Mouse (Mus musculus) heart, embryonic 15.5 days (tissue): ENCODE measurements around the gene Xk. TPM values are rescaled to one million over a fixed set of nuclear protein-coding genes. Genes with fewer than 3 reads are reported as not detected.

ENCODE experiments used
- ATAC-seq: fragments of 200-750 bp; cut with Nextera tagmentation; replicated peaks from 2 replicates; pipeline ENCODE4 v1.8.0; 2017; ENCODE audit warnings: low read depth, moderate TSS enrichment; ENCODE audit not compliant: insufficient number of reproducible peaks, insufficient read depth, low FRiP score
- H3K27ac ChIP-seq: fragments of 300-500 bp; sonication (generic); 2 replicates; pipeline ENCODE4 v1.5.1; 2015; ENCODE audit warnings: mild to moderate bottlenecking, inconsistent platforms
- H3K27me3 ChIP-seq: fragments of 300-500 bp; sonication (generic); 2 replicates; pipeline ENCODE4 v1.6.1; 2015; ENCODE audit warnings: inconsistent platforms
- H3K36me3 ChIP-seq: fragments of 300-500 bp; sonication (generic); 2 replicates; pipeline ENCODE4 v1.6.1; 2015; ENCODE audit warnings: mild to moderate bottlenecking, inconsistent platforms
- H3K4me1 ChIP-seq: fragments of 300-500 bp; sonication (generic); replicated peaks from 2 replicates; pipeline ENCODE4 v1.6.1; 2015; ENCODE audit warnings: inconsistent platforms
- H3K4me2 ChIP-seq: fragments of 300-500 bp; sonication (generic); 2 replicates; pipeline ENCODE4 v1.6.1; 2015; ENCODE audit warnings: inconsistent platforms, mild to moderate bottlenecking, moderate library complexity
- H3K4me3 ChIP-seq: fragments of 300-500 bp; sonication (generic); 2 replicates; pipeline ENCODE4 v1.5.1; 2015; ENCODE audit warnings: mild to moderate bottlenecking, inconsistent platforms
- H3K9ac ChIP-seq: fragments of 300-500 bp; sonication (generic); 2 replicates; pipeline ENCODE4 v1.6.1; 2015; ENCODE audit warnings: mild to moderate bottlenecking, inconsistent platforms
- H3K9me3 ChIP-seq: fragments of 300-500 bp; sonication (generic); replicated peaks from 2 replicates; pipeline ENCODE4 v1.6.1; 2016; ENCODE audit warnings: inconsistent platforms
- WGBS: fragments of 180-500 bp; shearing (Covaris S2); methylation state at CpG from one replicate; pipeline ENCODE4 v1.1.7; 2015; ENCODE audit warnings: mixed read lengths; 5-methylcytosine and 5-hydroxymethylcytosine counted together
- polyA plus RNA-seq: library from polyadenylated mRNA; unstranded; fragments of >200 nt; fragmentation: Nextera tagmentation; extraction: Ambion mirVana; gene quantifications from 2 replicates; pipeline ENCODE4 v1.2.1, GENCODE M21; 2015

The Xk gene
- 2.9 and 3.6 TPM in 2 replicates for polyA plus RNA-seq

GRCm38 (mm10) chrX:9272460-9273361 is at the start of gene Xk:
Gene Xk (plus strand): TSS chrX:9272756.
- H3K36me3 ChIP-seq, result no peaks in the 10 kb centered on the region
- H3K9me3 ChIP-seq, result no peaks in the 10 kb centered on the region
- peak within 1 kb of the TSS; percentile 53 for H3K9ac ChIP-seq
- 10% methylated on average over 38 of the region's 94 CpGs for WGBS
- H3K27ac ChIP-seq, result peak within 1 kb of the TSS; percentile 67
- H3K4me2 ChIP-seq, result peak within 1 kb of the TSS; percentile 65
- ATAC-seq, result peak; percentile 82
- H3K27me3 ChIP-seq, result no peaks in the 10 kb centered on the region
- peak within 1 kb of the TSS; percentile 63 for H3K4me3 ChIP-seq
- H3K4me1 ChIP-seq, result 0 out of 2 replicates have a peak, but pooled peaks cover 3% of the 10 kb centered on the region

- Histone ChIP-seq H3K4me2 (no peak overlapping the region), H3K4me3 (no peak overlapping the region), H3K36me3 (no peaks in the 10 kb centered on the region), H3K9me3 (no peaks in the 10 kb centered on the region), H3K27ac (no peak overlapping the region), H3K4me1 (no peaks in the 10 kb centered on the region), H3K27me3 (no peaks in the 10 kb centered on the region), H3K9ac (no peak overlapping the region)
- 72% methylated on average over 2 of the region's 2 CpGs for WGBS
- no peak for ATAC-seq
These were observed 45.5 kb upstream of the Xk start for GRCm38 (mm10) chrX:9227105-9227504.

- WGBS, result 79% methylated on average over 5 of the region's 5 CpGs
- Histone ChIP-seq H3K27ac (no peak overlapping the region), H3K4me3 (no peak overlapping the region), H3K9me3 (no peaks in the 10 kb centered on the region), H3K4me1 (peaks cover 6% of the 10 kb centered on the region; the same call in 1 of the 2 replicates), H3K4me2 (no peak overlapping the region), H3K27me3 (no peaks in the 10 kb centered on the region), H3K9ac (no peak overlapping the region), H3K36me3 (no peaks in the 10 kb centered on the region)
- no peak for ATAC-seq
These were observed 31.6 kb upstream of the Xk start for GRCm38 (mm10) chrX:9240737-9241591.

GRCm38 (mm10) chrX:9243381-9243864 is 29.1 kb upstream of the Xk start:
- Histone ChIP-seq H3K36me3 (no peaks in the 10 kb centered on the region), H3K4me3 (no peak overlapping the region), H3K4me2 (0 out of 2 replicates have a peak overlapping the region, but pooled peaks have one; percentile 6), H3K27ac (0 out of 2 replicates have a peak overlapping the region, but pooled peaks have one; percentile 9), H3K9ac (no peak overlapping the region), H3K9me3 (no peaks in the 10 kb centered on the region), H3K4me1 (peaks cover 6% of the 10 kb centered on the region; the same call in 1 of the 2 replicates), H3K27me3 (no peaks in the 10 kb centered on the region)
- no peak for ATAC-seq
- WGBS, result 34% methylated on average over 8 of the region's 8 CpGs

GRCm38 (mm10) chrX:9244603-9245336 is 27.8 kb upstream of the Xk start:
- Histone ChIP-seq H3K4me2 (no peak overlapping the region), H3K4me3 (no peak overlapping the region), H3K9me3 (no peaks in the 10 kb centered on the region), H3K4me1 (peaks cover 6% of the 10 kb centered on the region; the same call in 1 of the 2 replicates), H3K36me3 (no peaks in the 10 kb centered on the region), H3K27me3 (no peaks in the 10 kb centered on the region), H3K9ac (no peak overlapping the region), H3K27ac (no peak overlapping the region)
- no peak for ATAC-seq
- 49% methylated on average over 12 of the region's 12 CpGs for WGBS

- no peak overlapping the region for H3K9ac ChIP-seq
- WGBS, result 62% methylated on average over 5 of the region's 5 CpGs
- H3K27ac ChIP-seq, result no peak overlapping the region
- H3K27me3 ChIP-seq, result no peaks in the 10 kb centered on the region
- no peaks in the 10 kb centered on the region for H3K36me3 ChIP-seq
- H3K4me2 ChIP-seq, result no peak overlapping the region
- H3K4me1 ChIP-seq, result no peaks in the 10 kb centered on the region
- ATAC-seq, result no peak
- no peaks in the 10 kb centered on the region for H3K9me3 ChIP-seq
- H3K4me3 ChIP-seq, result no peak overlapping the region
These were observed 23.6 kb upstream of the Xk start for GRCm38 (mm10) chrX:9248911-9249310.

GRCm38 (mm10) chrX:9253990-9254389 is 18.6 kb upstream of the Xk start:
- H3K4me1 ChIP-seq, result no peaks in the 10 kb centered on the region
- H3K9ac ChIP-seq, result no peak overlapping the region
- WGBS, result 73% methylated on average over 10 of the region's 10 CpGs
- H3K27me3 ChIP-seq, result no peaks in the 10 kb centered on the region
- no peaks in the 10 kb centered on the region for H3K36me3 ChIP-seq
- ATAC-seq, result no peak
- no peaks in the 10 kb centered on the region for H3K9me3 ChIP-seq
- H3K4me3 ChIP-seq, result no peak overlapping the region
- no peak overlapping the region for H3K4me2 ChIP-seq
- no peak overlapping the region for H3K27ac ChIP-seq

- no peak overlapping the region for H3K4me3 ChIP-seq
- no peak for ATAC-seq
- H3K4me1 ChIP-seq, result no peaks in the 10 kb centered on the region
- 82% methylated on average over 3 of the region's 3 CpGs for WGBS
- H3K27ac ChIP-seq, result no peak overlapping the region
- no peaks in the 10 kb centered on the region for H3K27me3 ChIP-seq
- no peaks in the 10 kb centered on the region for H3K36me3 ChIP-seq
- H3K4me2 ChIP-seq, result no peak overlapping the region
- H3K9me3 ChIP-seq, result no peaks in the 10 kb centered on the region
- H3K9ac ChIP-seq, result no peak overlapping the region
These were observed 17.7 kb upstream of the Xk start for GRCm38 (mm10) chrX:9254901-9255300.

GRCm38 (mm10) chrX:9256766-9257165 is 15.8 kb upstream of the Xk start, which contains the start of gene Gm14862:
Gene Gm14862 (minus strand): TSS chrX:9256899.
- H3K27ac ChIP-seq, result no peak within 1 kb of the TSS
- ATAC-seq, result no peak
- H3K4me2 ChIP-seq, result no peak within 1 kb of the TSS
- H3K9ac ChIP-seq, result no peak within 1 kb of the TSS
- H3K36me3 ChIP-seq, result no peaks in the 10 kb centered on the region
- 68% methylated on average over 5 of the region's 5 CpGs for WGBS
- no peaks in the 10 kb centered on the region for H3K4me1 ChIP-seq
- no peaks in the 10 kb centered on the region for H3K9me3 ChIP-seq
- H3K4me3 ChIP-seq, result no peak within 1 kb of the TSS
- H3K27me3 ChIP-seq, result no peaks in the 10 kb centered on the region

- no peak overlapping the region for H3K9ac ChIP-seq
- WGBS, result 79% methylated on average over 7 of the region's 7 CpGs
These were observed 14.7 kb upstream of the Xk start for GRCm38 (mm10) chrX:9257831-9258230.

More at GRCm38 (mm10) chrX:9257831-9258230, 14.7 kb upstream of the Xk start:
- Histone ChIP-seq H3K36me3 (no peaks in the 10 kb centered on the region), H3K4me2 (no peak overlapping the region), H3K27me3 (no peaks in the 10 kb centered on the region), H3K4me1 (no peaks in the 10 kb centered on the region), H3K27ac (no peak overlapping the region), H3K9me3 (no peaks in the 10 kb centered on the region), H3K4me3 (no peak overlapping the region)
- ATAC-seq, result no peak
